Mouse (Mus musculus) testis, adult 2 months (tissue): ENCODE measurements around the gene Arhgap22. TPM values are rescaled to one million over a fixed set of nuclear protein-coding genes. Genes with fewer than 3 reads are reported as not detected.

Experiments
- H3K27ac ChIP-seq: fragments of 200-500 bp; 2 replicates; pipeline ENCODE4 v1.5.1; 2012; ENCODE audit warnings: low read depth, low read length; ENCODE audit not compliant: control insufficient read depth, insufficient read depth
- H3K27me3 ChIP-seq: fragments of 200-500 bp; 2 replicates; pipeline ENCODE4 v1.6.1; 2012; ENCODE audit warnings: mild to moderate bottlenecking, low read length, moderate library complexity; ENCODE audit not compliant: control insufficient read depth, insufficient read depth
- H3K36me3 ChIP-seq: fragments of 200-500 bp; 2 replicates; pipeline ENCODE4 v1.6.1; 2012; ENCODE audit warnings: mild to moderate bottlenecking, low read length; ENCODE audit not compliant: control insufficient read depth, insufficient read depth
- H3K4me1 ChIP-seq: fragments of 200-500 bp; 2 replicates; pipeline ENCODE4 v1.6.1; 2012; ENCODE audit warnings: low read length; ENCODE audit not compliant: control insufficient read depth, insufficient read depth
- H3K4me3 ChIP-seq: fragments of 200-500 bp; 2 replicates; pipeline ENCODE4 v1.5.1; 2012; ENCODE audit warnings: low read depth, mild to moderate bottlenecking, low read length, moderate library complexity, mixed read lengths; ENCODE audit not compliant: control insufficient read depth
- CTCF ChIP-seq: fragments of 200-500 bp; IDR thresholded peaks from 2 replicates; pipeline ENCODE4 v1.5.1; 2012; ENCODE audit warnings: low read depth, mild to moderate bottlenecking, inconsistent platforms, low read length, moderate library complexity; ENCODE audit not compliant: control insufficient read depth, insufficient read depth, insufficient replicate concordance
- POLR2A ChIP-seq: fragments of 200-500 bp; IDR thresholded peaks from 2 replicates; pipeline ENCODE4 v1.6.1; 2012; ENCODE audit warnings: low read depth, mild to moderate bottlenecking, inconsistent platforms, low read length, moderate library complexity; ENCODE audit not compliant: control insufficient read depth
- polyA plus RNA-seq: library from polyadenylated mRNA; depleted of rRNA; stranded (reverse); fragments of >200 nt; gene quantifications from 2 replicates; pipeline ENCODE4 v1.2.3, GENCODE M21; 2012; rRNA removed

Gene Arhgap22
- polyA plus RNA-seq, 1 experiment = 1.6 TPM

- Histone ChIP-seq H3K4me1 (no peaks in the 10 kb centered on the region), H3K27ac (no peak overlapping the region; the same call in 1 of the 2 replicates), H3K27me3 (no peaks in the 10 kb centered on the region), H3K36me3 (no peaks in the 10 kb centered on the region; the same call in 1 of the 2 replicates), H3K4me3 (no peak overlapping the region)
- TF ChIP-seq CTCF = no peak
- no peak for TF ChIP-seq POLR2A
Observed at GRCm38 (mm10) chr14:33398065-33398860, 184.4 kb downstream of the Arhgap22 start.

GRCm38 (mm10) chr14:33400019-33400418 is 186.2 kb downstream of the Arhgap22 start:
- no peaks in the 10 kb centered on the region for H3K4me1 ChIP-seq
- no peak overlapping the region for H3K27ac ChIP-seq
- no peaks in the 10 kb centered on the region for H3K27me3 ChIP-seq
- TF ChIP-seq POLR2A = no peak
- no peak for TF ChIP-seq CTCF
- no peaks in the 10 kb centered on the region; the same call in 1 of the 2 replicates for H3K36me3 ChIP-seq
- H3K4me3 ChIP-seq = no peak overlapping the region

- no peaks in the 10 kb centered on the region for H3K4me1 ChIP-seq
- H3K36me3 ChIP-seq = no peaks in the 10 kb centered on the region; the same call in 1 of the 2 replicates
- H3K27me3 ChIP-seq = no peaks in the 10 kb centered on the region
- no peak overlapping the region for H3K27ac ChIP-seq
- no peak for TF ChIP-seq CTCF
- TF ChIP-seq POLR2A = no peak
- H3K4me3 ChIP-seq = no peak overlapping the region
Observed at GRCm38 (mm10) chr14:33402331-33402730, 188.5 kb downstream of the Arhgap22 start.

GRCm38 (mm10) chr14:33415746-33416145 is 201.9 kb downstream of the Arhgap22 start:
- Histone ChIP-seq H3K4me3 (no peak overlapping the region), H3K27me3 (no peaks in the 10 kb centered on the region), H3K36me3 (no peaks in the 10 kb centered on the region), H3K27ac (no peak overlapping the region), H3K4me1 (no peaks in the 10 kb centered on the region)
- no peak for TF ChIP-seq POLR2A
- no peak for TF ChIP-seq CTCF

GRCm38 (mm10) chr14:33418311-33418909 is 204.6 kb downstream of the Arhgap22 start:
- no peak for TF ChIP-seq CTCF
- TF ChIP-seq POLR2A = no peak
- Histone ChIP-seq H3K27me3 (no peaks in the 10 kb centered on the region), H3K4me3 (no peak overlapping the region), H3K4me1 (no peaks in the 10 kb centered on the region), H3K27ac (no peak overlapping the region), H3K36me3 (no peaks in the 10 kb centered on the region)

Other genes with a start within 250 kb of the Arhgap22 start
- gene Lrrc18, start 222.6 kb upstream of the Arhgap22 start, polyA plus RNA-seq = 782 and 878 TPM in 2 replicates
- 4.0 and 4.8 TPM in 2 replicates for gene Wdfy4, start 28.5 kb upstream of the Arhgap22 start, polyA plus RNA-seq
- gene Mapk8, start 233.1 kb downstream of the Arhgap22 start, polyA plus RNA-seq = 25.8 and 27.0 TPM in 2 replicates